Mouse (Mus musculus): ENCODE measurements at regions not wholly inside any gene's neighbourhood (a gene's known extent, or its start where the extent isn't known, plus 50 kb on each side); places are given as distances from the start of the nearest gene placed in this dataset.

GRCm38 (mm10) chr6:145310601-145311000, 60.6 kb upstream of the Kras start:
- WGBS = 46% methylated on average over 6 of the region's 6 CpGs
- Histone ChIP-seq H3K36me3 (no peaks in the 10 kb centered on the region), H3K4me3 (no peak overlapping the region), H3K4me1 (replicated peaks) (no peaks in the 10 kb centered on the region), H3K27ac (replicated peaks) (no peak overlapping the region), H3K9me3 (no peaks in the 10 kb centered on the region), H3K4me2 (no peak overlapping the region), H3K27me3 (no peaks in the 10 kb centered on the region), H3K9ac (no peak overlapping the region)
- ATAC-seq (ENCODE audit: low FRiP score, low read depth) = no peak

- H3K4me1 ChIP-seq (replicated peaks) = peaks cover under 1% of the 10 kb centered on the region; the same call in 1 of the 2 replicates
- H3K4me2 ChIP-seq = no peak overlapping the region
- no peaks in the 10 kb centered on the region for H3K27me3 ChIP-seq
- 92% methylated on average over 3 of the region's 3 CpGs for WGBS
- ATAC-seq (ENCODE audit: low FRiP score, low read depth) = no peak
- H3K9ac ChIP-seq = no peak overlapping the region
- H3K9me3 ChIP-seq = no peaks in the 10 kb centered on the region
- H3K36me3 ChIP-seq = no peaks in the 10 kb centered on the region
- H3K27ac ChIP-seq (replicated peaks) = no peak overlapping the region
- H3K4me3 ChIP-seq = no peak overlapping the region
Observed at GRCm38 (mm10) chr6:145309025-145309424, 59.0 kb upstream of the Kras start.

- H3K36me3 ChIP-seq = no peaks in the 10 kb centered on the region
- ATAC-seq (ENCODE audit: low FRiP score, low read depth) = no peak
- WGBS = 96% methylated on average over 8 of the region's 8 CpGs
- no peak overlapping the region for H3K4me2 ChIP-seq
- H3K27ac ChIP-seq (replicated peaks) = no peak overlapping the region
- H3K4me1 ChIP-seq (replicated peaks) = peaks cover 15% of the 10 kb centered on the region
- no peaks in the 10 kb centered on the region for H3K27me3 ChIP-seq
- H3K9me3 ChIP-seq = no peaks in the 10 kb centered on the region
- no peak overlapping the region for H3K4me3 ChIP-seq
- H3K9ac ChIP-seq = no peak overlapping the region
Observed at GRCm38 (mm10) chr6:145307237-145307636, 57.2 kb upstream of the Kras start.

- WGBS = 72% methylated on average over 18 of the region's 18 CpGs
- Histone ChIP-seq H3K4me1 (replicated peaks) (peaks cover 15% of the 10 kb centered on the region), H3K36me3 (no peaks in the 10 kb centered on the region), H3K9ac (no peak overlapping the region), H3K27me3 (no peaks in the 10 kb centered on the region), H3K27ac (replicated peaks) (no peak overlapping the region), H3K4me2 (no peak overlapping the region), H3K4me3 (no peak overlapping the region), H3K9me3 (no peaks in the 10 kb centered on the region)
- ATAC-seq (ENCODE audit: low FRiP score, low read depth) = no peak
Observed at GRCm38 (mm10) chr6:145306331-145307124, 56.5 kb upstream of the Kras start.

- H3K9me3 ChIP-seq = no peaks in the 10 kb centered on the region
- no peaks in the 10 kb centered on the region for H3K36me3 ChIP-seq
- no peaks in the 10 kb centered on the region for H3K27me3 ChIP-seq
- no peak overlapping the region for H3K4me3 ChIP-seq
- 96% methylated on average over 5 of the region's 5 CpGs for WGBS
- H3K4me2 ChIP-seq = no peak overlapping the region
- peaks cover 15% of the 10 kb centered on the region for H3K4me1 ChIP-seq (replicated peaks)
- ATAC-seq (ENCODE audit: low FRiP score, low read depth) = no peak
- no peak overlapping the region for H3K9ac ChIP-seq
- H3K27ac ChIP-seq (replicated peaks) = no peak overlapping the region
Observed at GRCm38 (mm10) chr6:145305669-145306068, 55.6 kb upstream of the Kras start.

- H3K36me3 ChIP-seq = no peaks in the 10 kb centered on the region
- peaks cover 15% of the 10 kb centered on the region for H3K4me1 ChIP-seq (replicated peaks)
- peak overlapping the region; percentile 46 for H3K4me2 ChIP-seq
- H3K27ac ChIP-seq (replicated peaks) = peak overlapping the region; percentile 60
- peak overlapping the region; percentile 18; the same call in 1 of the 2 replicates for H3K9ac ChIP-seq
- H3K4me3 ChIP-seq = peak overlapping the region; percentile 17; the same call in 1 of the 2 replicates
- no peaks in the 10 kb centered on the region for H3K9me3 ChIP-seq
- ATAC-seq (ENCODE audit: low FRiP score, low read depth) = peak; percentile 55
- 12% methylated on average over 18 of the region's 18 CpGs for WGBS
- no peaks in the 10 kb centered on the region for H3K27me3 ChIP-seq
Observed at GRCm38 (mm10) chr6:145303641-145304070, 53.6 kb upstream of the Kras start.

- peak overlapping the region; percentile 17; the same call in 1 of the 2 replicates for H3K4me3 ChIP-seq
Observed at GRCm38 (mm10) chr6:145302907-145303640, 53.0 kb upstream of the Kras start.

GRCm38 (mm10) chr6:145302105-145302504, 52.1 kb upstream of the Kras start:
- H3K27ac ChIP-seq (replicated peaks) = no peak overlapping the region
- no peaks in the 10 kb centered on the region for H3K9me3 ChIP-seq
- no peak for ATAC-seq (ENCODE audit: low FRiP score, low read depth)
- H3K4me2 ChIP-seq = no peak overlapping the region
- no peak overlapping the region for H3K4me3 ChIP-seq
- no peak overlapping the region for H3K9ac ChIP-seq
- H3K36me3 ChIP-seq = no peaks in the 10 kb centered on the region
- no peaks in the 10 kb centered on the region for H3K27me3 ChIP-seq
- WGBS = 92% methylated on average over 10 of the region's 10 CpGs
- peaks cover 15% of the 10 kb centered on the region for H3K4me1 ChIP-seq (replicated peaks)

More at GRCm38 (mm10) chr6:145302907-145303640, 53.0 kb upstream of the Kras start:
- Histone ChIP-seq H3K27ac (replicated peaks) (peak overlapping the region; percentile 60), H3K4me1 (replicated peaks) (peaks cover 15% of the 10 kb centered on the region), H3K9me3 (no peaks in the 10 kb centered on the region), H3K9ac (0 out of 2 replicates have a peak overlapping the region, but pooled peaks have one; percentile 18), H3K27me3 (no peaks in the 10 kb centered on the region), H3K36me3 (no peaks in the 10 kb centered on the region), H3K4me2 (peak overlapping the region; percentile 46)
- ATAC-seq (ENCODE audit: low FRiP score, low read depth) = no peak
- WGBS = 49% methylated on average over 22 of the region's 22 CpGs

GRCm38 (mm10) chr6:145300266-145300858, 50.3 kb upstream of the Kras start:
- no peak overlapping the region for H3K9ac ChIP-seq
- 53% methylated on average over 6 of the region's 6 CpGs for WGBS
- no peak overlapping the region for H3K4me3 ChIP-seq
- H3K27ac ChIP-seq (replicated peaks) = no peak overlapping the region
- no peaks in the 10 kb centered on the region for H3K27me3 ChIP-seq
- no peak overlapping the region for H3K4me2 ChIP-seq
- H3K9me3 ChIP-seq = no peaks in the 10 kb centered on the region
- H3K36me3 ChIP-seq = no peaks in the 10 kb centered on the region
- ATAC-seq (ENCODE audit: low FRiP score, low read depth) = 0 out of 2 replicates have a peak, but pooled peaks have one; percentile 52
- H3K4me1 ChIP-seq (replicated peaks) = peaks cover 15% of the 10 kb centered on the region

All from hindbrain, embryonic 15.5 days (tissue).